Mouse (Mus musculus) mouse trophoblast stem cell (cell line): Measurements from ENCODE around the gene Appl2.

Experiments used
- in situ Hi-C, 2 experiments: fragments of 300-500 bp; cut with MseI, MboI; formaldehyde crosslinking; loops; 2 replicates in 1 of 2; 3 replicates in 1 of 2; pipeline ENCODE4 v1.15.1; 2025

The Appl2 gene

GRCm38 (mm10) chr10:83631775-83632174 lies 16.8 kb downstream of the Appl2 start:
- in situ Hi-C loops, result no loop called here

- in situ Hi-C loops, result no loop called here
Observed at GRCm38 (mm10) chr10:83630899-83631298, 17.6 kb downstream of the Appl2 start.

GRCm38 (mm10) chr10:83629878-83630277 lies 18.7 kb downstream of the Appl2 start:
- in situ Hi-C loops, result no loop called here

- in situ Hi-C loops, result no loop called here
Observed at GRCm38 (mm10) chr10:83629190-83629781, 19.3 kb downstream of the Appl2 start.

DNA sequence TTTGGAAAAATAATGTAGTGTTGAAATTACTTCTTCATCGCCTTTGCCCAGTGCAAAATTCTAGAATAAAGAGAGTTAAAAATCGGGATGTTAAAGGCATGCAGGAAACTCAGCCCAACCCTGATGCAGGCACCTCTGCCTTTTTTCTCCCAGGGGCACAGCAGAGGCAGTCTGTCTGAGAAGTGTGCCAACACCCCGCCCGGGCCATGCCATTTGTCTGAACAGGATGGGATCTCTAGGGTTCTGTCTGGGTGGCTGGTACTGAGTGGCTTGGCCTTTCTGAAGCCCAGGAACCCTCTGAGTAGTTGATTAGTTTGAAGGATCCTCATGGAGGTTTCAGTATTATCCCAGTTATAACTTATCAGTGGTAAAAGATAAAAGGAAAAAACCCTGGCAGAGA lies 20.3 kb downstream of the Appl2 start:
- in situ Hi-C loops, result no loop called here

GRCm38 (mm10) chr10:83627113-83627687 lies 21.3 kb downstream of the Appl2 start:
- in situ Hi-C loops, result no loop called here

- in situ Hi-C loops, result no loop called here
Observed at GRCm38 (mm10) chr10:83624841-83625240, 23.7 kb downstream of the Appl2 start.

DNA sequence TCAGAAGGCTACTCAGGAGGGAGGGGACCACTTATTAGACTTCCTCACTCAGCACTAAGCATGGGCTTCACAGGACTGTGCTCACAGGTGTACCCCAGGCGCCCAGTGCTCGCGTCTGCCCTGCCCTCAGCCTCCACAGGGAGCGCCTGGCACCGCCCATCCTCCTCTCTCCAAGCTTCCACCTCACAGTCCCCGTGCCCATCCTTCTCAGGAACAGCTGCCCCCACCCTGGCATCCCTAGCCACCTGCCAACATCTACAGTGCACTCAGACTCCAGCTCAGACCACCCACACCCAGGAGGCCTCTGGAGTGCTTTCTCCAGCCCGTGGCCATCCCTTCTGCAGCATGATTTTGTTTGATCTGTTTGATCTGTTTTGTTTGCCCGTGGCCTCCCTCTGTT lies 24.5 kb downstream of the Appl2 start:
- in situ Hi-C loops, result no loop called here

DNA sequence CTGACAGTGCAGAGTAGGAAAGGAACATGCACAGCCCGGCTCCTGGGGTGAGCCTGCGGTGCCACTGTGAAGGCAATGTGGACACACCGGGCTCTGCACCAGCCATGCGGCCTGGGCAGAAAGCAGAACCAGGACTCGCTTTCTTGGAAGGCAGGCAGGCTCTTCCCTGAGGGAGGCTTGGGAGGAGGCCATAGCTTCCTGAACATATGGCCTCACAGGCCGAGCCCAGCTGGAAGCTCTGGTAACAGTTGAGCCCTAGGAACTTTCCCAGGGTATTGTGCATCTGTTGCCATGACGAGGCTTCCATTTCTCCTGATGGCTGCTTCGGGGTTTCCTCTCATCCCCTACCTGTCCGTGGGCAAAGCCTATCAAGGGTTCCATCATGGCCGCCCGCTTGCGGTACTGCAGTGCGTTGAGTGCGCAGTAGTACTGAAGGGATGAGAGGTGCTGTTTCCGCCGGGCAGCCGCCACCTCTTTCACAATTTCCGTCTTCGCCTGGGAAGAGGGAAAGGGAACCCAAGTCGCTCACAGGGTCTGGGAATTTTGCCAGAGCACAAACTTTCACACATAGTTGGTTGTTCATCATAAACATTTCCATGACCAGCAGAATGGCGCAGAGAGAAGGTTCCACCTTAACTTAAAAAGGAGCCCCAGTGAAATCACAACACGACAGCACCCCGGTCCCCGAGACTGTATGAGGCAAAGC lies 28.0 kb downstream of the Appl2 start:
- in situ Hi-C loops, result no loop called here

DNA sequence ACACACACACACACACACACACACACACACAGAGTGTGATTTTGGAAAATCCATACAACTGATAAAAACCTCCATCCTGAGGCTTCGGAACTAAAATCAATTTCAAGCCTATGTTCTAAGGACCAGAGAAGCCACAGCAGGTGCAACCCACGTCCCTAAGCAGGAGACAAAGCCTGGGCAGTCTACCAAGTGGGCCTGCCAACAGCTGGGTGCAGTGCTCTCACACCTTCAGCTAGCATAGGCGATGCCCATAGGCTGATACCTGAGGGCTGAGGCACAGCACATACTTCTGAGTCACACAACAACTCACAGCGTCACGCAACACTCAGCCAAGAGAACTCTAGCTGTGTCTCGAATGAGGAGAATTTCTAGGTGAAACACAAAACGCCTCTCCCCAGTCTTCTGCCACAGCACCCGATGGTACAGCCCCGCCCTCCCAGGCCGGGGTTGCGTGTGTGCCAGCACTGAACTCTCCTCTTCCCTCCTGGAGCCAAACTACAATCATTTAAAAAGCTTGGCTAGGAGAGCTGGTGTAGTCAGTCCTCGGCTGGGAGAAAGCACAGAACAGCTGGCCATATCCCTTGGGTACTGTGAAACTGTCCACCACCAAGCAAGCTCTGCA lies 29.6 kb downstream of the Appl2 start:
- in situ Hi-C loops, result no loop called here

DNA sequence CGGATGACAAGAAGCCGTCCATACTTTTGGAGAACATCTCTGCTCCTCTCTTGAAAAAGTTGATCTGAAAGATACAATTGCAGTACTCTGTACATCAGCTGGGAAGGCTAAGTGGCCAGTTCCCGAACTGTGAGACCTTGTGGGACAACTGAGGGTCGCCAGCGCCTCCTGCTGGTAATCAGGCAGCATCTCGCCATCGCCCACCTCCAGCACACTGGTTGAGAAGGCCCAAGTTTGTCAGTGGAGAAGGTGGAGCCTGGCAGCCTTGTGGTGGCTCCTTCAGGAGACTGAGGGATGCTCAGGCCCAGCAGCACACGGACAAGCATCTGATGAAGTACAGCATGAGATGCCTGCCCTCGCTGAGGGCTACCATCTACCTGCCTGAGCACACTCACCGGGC lies 31.2 kb downstream of the Appl2 start:
- in situ Hi-C loops, result no loop called here

GRCm38 (mm10) chr10:83612648-83613215 lies 35.8 kb downstream of the Appl2 start:
- in situ Hi-C loops, result no loop called here

DNA sequence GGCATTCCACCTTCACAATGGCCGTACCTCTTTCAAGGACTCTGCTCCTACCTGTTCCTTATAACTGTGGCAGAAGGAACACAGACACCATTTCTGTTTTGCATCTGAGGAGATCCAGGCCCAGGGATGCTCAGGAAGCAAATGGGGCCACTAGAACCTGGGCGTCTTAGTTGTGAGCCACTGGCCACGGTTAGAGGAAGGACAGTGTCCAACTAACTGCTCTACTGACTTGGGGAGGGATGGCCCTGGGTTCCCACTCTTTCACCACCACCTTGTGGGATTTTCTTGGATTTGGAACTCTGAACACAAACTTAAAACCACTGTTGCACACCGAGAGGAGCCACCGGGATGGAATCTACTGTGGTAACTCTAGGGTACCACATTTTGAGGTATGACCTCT lies 36.7 kb downstream of the Appl2 start:
- in situ Hi-C loops, result no loop called here

- in situ Hi-C loops, result no loop called here
Observed at GRCm38 (mm10) chr10:83610518-83610917, 38.0 kb downstream of the Appl2 start.

- in situ Hi-C loops, result no loop called here
Observed at GRCm38 (mm10) chr10:83608596-83608995, 39.9 kb downstream of the Appl2 start.

GRCm38 (mm10) chr10:83607111-83607510 lies 41.4 kb downstream of the Appl2 start:
- in situ Hi-C loops, result no loop called here

- in situ Hi-C loops, result no loop called here
Observed at GRCm38 (mm10) chr10:83605637-83606183, 42.8 kb downstream of the Appl2 start.

GRCm38 (mm10) chr10:83603956-83604564 lies 44.5 kb downstream of the Appl2 start:
- in situ Hi-C loops, result no loop called here

- in situ Hi-C loops, result no loop called here
Observed at GRCm38 (mm10) chr10:83600650-83601049, 47.9 kb downstream of the Appl2 start.

- in situ Hi-C loops, result no loop called here
Observed at GRCm38 (mm10) chr10:83594526-83594925, 54.0 kb downstream of the Appl2 start.

DNA sequence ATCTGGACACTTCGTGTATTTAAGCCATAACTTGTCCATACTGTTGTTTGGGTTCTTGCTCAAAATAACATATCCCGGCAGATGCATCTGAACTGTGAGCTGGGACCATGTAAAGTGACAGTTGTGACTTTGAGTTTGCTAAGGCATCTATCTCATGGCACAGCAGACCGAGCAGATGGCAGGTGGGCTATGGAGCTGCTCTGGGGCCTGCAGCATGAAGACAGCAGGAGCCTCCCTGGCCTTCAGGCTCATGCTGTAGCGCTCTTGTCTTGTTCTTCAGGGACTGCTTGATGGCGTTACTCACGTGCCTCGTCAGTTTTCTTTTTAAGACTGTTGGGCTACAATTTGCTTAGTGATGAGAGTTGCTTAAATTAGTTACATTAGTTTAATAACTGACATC lies 55.9 kb downstream of the Appl2 start:
- in situ Hi-C loops, result no loop called here

GRCm38 (mm10) chr10:83590801-83591200 lies 57.7 kb downstream of the Appl2 start:
- in situ Hi-C loops, result no loop called here
